Mouse (Mus musculus) c-Kit-negative CD71-positive TER-119-positive erythroid progenitor cells, embryonic 14.5 days (primary cell): Measurements from ENCODE around the gene Cldn17.

Experiments
- DNase-seq: peaks from one replicate; pipeline ENCODE4 v3.0.0-alpha.2; 2013; ENCODE audit warnings: low read depth, low spot score

The Cldn17 gene

GRCm38 (mm10) chr16:88506878-88507277, at the start of gene Cldn17:
Gene Cldn17, minus strand, starts transcription at chr16:88506978.
- DNase-seq: no peak

- no peak for DNase-seq
These were observed 35.7 kb upstream of the Cldn17 start for GRCm38 (mm10) chr16:88542488-88542887.

DNA sequence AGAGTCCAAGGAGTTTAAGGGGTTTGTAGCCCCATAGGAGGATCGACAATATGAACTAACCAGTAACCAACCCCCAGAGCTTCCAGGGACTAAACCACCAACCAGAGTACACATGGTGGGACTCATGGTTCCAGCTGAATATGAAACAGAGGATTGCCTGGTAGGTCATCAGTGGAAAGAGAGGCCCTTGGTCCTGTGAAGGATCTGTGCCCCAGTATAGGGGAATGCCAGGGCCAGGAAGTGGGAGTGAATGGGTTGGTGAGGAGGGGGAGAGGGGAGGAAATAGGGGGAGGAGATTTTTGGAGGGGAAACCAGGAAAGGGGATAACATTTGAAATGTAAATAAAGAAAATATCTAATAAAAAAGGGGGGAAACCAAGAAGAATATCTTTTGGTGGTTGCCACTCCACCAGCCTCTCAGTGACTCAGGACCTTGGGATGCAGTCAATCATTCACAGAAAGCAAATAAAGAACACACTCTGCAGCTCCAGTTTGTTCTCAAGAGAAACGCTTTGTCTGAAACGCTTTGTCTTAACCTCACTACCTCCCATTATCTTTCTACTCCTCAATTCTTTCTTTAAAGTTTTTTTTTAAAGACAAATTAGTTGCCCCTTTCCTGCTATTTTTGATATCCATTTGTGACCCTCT, 33.2 kb upstream of the Cldn17 start:
- DNase-seq: no peak

- no peak for DNase-seq
These were observed 4.6 kb upstream of the Cldn17 start for GRCm38 (mm10) chr16:88511348-88511747.

GRCm38 (mm10) chr16:88508150-88508549, 1.4 kb upstream of the Cldn17 start:
- no peak for DNase-seq

- DNase-seq: no peak
These were observed 440 bp downstream of the Cldn17 start for GRCm38 (mm10) chr16:88506338-88506737.

- no peak for DNase-seq
These were observed 18.7 kb downstream of the Cldn17 start for GRCm38 (mm10) chr16:88488096-88488495.

DNA sequence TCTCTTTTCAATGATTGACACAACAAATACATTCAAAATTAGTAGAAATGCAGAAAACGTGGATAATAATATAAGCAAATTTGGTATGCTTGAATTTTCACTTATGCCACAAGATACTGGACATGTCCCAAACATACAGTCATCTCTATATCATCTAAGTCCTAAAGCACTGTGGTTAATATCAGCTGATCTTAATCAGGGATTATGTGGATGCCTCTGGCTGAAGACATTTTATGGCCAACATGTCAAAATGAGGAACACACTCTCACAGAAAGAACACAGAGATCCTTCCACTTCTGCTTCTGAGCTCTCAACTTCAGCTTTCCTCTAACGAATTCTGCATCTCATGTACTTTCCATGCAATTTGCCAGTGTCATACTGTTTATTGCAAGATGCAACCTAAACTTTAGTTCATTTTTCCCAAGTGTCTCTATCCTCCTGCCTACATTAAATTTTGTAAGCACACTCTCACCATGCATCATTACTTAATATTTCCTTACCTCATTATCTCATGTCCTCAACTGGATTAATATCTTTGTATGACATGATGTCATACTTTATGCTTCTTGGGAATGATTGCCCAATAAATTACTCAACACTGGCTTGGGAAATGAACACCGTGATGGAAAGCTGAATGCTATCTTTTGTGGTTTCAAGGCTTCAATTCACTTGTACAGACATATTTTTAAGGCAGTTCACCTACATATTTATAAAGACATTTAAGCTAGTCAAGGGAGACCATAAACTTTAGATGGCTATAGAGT, 26.6 kb downstream of the Cldn17 start:
- DNase-seq: no peak

DNA sequence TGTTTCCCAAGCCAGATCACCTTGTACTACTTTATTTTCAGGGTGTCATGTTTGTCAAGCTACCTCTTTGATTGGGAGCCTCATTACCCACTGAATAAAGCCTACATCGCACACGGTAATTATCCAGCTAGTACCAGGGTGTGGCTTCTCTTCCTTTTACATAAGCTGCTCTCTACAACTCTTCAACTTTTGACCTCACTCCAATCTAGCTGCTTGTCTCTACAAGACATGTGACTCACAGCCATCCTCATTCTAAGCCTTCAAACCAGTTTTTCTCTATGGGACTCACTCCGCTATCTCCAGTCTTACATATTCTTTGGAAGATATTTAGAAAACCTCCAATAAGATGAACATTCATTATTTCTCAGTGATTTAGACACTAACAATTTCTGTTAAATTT, 43.5 kb downstream of the Cldn17 start:
- no peak for DNase-seq
